In the genomic region with DNA sequence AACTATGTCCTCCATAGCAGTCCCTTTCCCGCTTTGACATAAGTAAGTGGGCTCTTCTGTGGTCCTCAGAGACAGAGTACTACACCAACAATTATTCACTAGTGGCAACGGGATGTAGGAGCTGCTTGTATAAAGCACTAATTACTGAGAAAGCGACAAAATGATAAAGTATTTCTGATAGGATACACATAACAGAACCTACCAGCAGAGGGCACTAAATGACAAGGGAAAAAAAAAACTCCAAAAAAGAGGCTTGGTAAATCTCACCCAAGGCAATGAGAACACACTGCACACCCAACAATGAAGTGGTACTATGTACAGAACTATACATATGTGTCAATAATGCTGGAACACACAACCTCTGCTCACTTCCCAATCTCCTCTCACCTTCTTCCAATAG, we compare ENCODE assay signal across 9 mouse cellular contexts. TPM values are rescaled to one million over a fixed set of nuclear protein-coding genes. Genes with fewer than 3 reads are reported as not detected.
A peak's percentile ranks its signal among the peaks of the same experiment; 100 is the strongest.
DNase-seq lines count a peak whose midpoint lies in the region; ATAC-seq and TF ChIP-seq lines count a peak whose summit lies in the region.
"Had no signal": no experiment of that assay in that cellular context is flagged by ENCODE, and none has a peak within 500 bp of the region (broad histone marks: within the 10 kb centered on the region; RNA-seq: fewer than 3 reads in every experiment).

No protein-coding gene starts in this region.

- H3K4me2 ChIP-seq in embryonic facial prominence, embryonic 11.5 days (ENCODE audit: low read depth, low read length): no peak overlapping the region

- H3K27me3 ChIP-seq in embryonic facial prominence, embryonic 11.5 days (ENCODE audit: control insufficient read depth, insufficient read depth, low read length): no peaks in the 10 kb centered on the region
- H3K27me3 ChIP-seq in embryonic facial prominence, embryonic 10.5 days (replicated peaks; ENCODE audit: low read depth, poor library complexity, severe bottlenecking): no peaks in the 10 kb centered on the region; the same call in 1 of the 2 replicates

- DNase-seq in embryonic facial prominence, embryonic 11.5 days (ENCODE audit: low spot score): peak; percentile 49
- no peak for DNase-seq in embryonic facial prominence, embryonic 10.5 days (ENCODE audit: low spot score)
- DNase-seq in left cerebral cortex, adult 2 months (ENCODE audit: extremely low spot score in 1 of 2, low spot score in 2 of 2): no peak
- no peak for DNase-seq in left cerebral cortex, adult 8-10 months (ENCODE audit: low spot score in 2 of 2)
- peak; percentile 8 to 19 for DNase-seq in B cell, adult 2 months
- DNase-seq in cerebellum, postnatal 14 days: peak; percentile 35 to 54
- DNase-seq in testis, postnatal 14 days (ENCODE audit: low spot score): no peak
- no peak for DNase-seq in left cerebral cortex, adult 9 months (ENCODE audit: low spot score in 2 of 2)

- H3K4me3 ChIP-seq in embryonic facial prominence, embryonic 11.5 days (ENCODE audit: low read depth, low read length): no peak overlapping the region
- no peak overlapping the region for H3K4me3 ChIP-seq in embryonic facial prominence, embryonic 10.5 days
- H3K4me3 ChIP-seq in left cerebral cortex, adult 2 months: no peak overlapping the region

- TF ChIP-seq CTCF in left cerebral cortex, adult 2 months (IDR thresholded peaks at IDR 0.05): peak; percentile 57

- H3K4me1 ChIP-seq in embryonic facial prominence, embryonic 11.5 days (ENCODE audit: control insufficient read depth, insufficient read depth, low read length): no peaks in the 10 kb centered on the region
- peaks cover 3% of the 10 kb centered on the region; the same call in 1 of the 2 replicates for H3K4me1 ChIP-seq in embryonic facial prominence, embryonic 10.5 days

- no peak overlapping the region for H3K9ac ChIP-seq in embryonic facial prominence, embryonic 11.5 days (replicated peaks; ENCODE audit: low read length)

- 73% methylated on average over 3 of the region's 3 CpGs for WGBS in embryonic facial prominence, embryonic 11.5 days
- 83% methylated on average over 3 of the region's 3 CpGs for WGBS in embryonic facial prominence, embryonic 10.5 days

- H3K27ac ChIP-seq in embryonic facial prominence, embryonic 11.5 days (replicated peaks; ENCODE audit: low read depth, low read length): no peak overlapping the region
- H3K27ac ChIP-seq in embryonic facial prominence, embryonic 10.5 days (replicated peaks): no peak overlapping the region
- no peak overlapping the region for H3K27ac ChIP-seq in left cerebral cortex, adult 2 months
- H3K27ac ChIP-seq: macrophage had no signal

- H3K9me3 ChIP-seq in embryonic facial prominence, embryonic 11.5 days (replicated peaks; ENCODE audit: control insufficient read depth, low read length): no peaks in the 10 kb centered on the region
- H3K9me3 ChIP-seq in embryonic facial prominence, embryonic 10.5 days: no peaks in the 10 kb centered on the region

- ATAC-seq in embryonic facial prominence, embryonic 11.5 days (replicated peaks; ENCODE audit: insufficient number of reproducible peaks, low FRiP score, low TSS enrichment, low read depth): no peak

- intact Hi-C loops in left cerebral cortex, adult 2 months (cut with DNase I): loop anchor here (10.0 kb wide), 1 partner anchor 182 kb away; no protein-coding TSS in a partner anchor

- no peaks in the 10 kb centered on the region for H3K36me3 ChIP-seq in embryonic facial prominence, embryonic 11.5 days (replicated peaks; ENCODE audit: control insufficient read depth, insufficient read depth, low read depth, low read length)
- peaks cover 46% of the 10 kb centered on the region for H3K36me3 ChIP-seq in embryonic facial prominence, embryonic 10.5 days (replicated peaks)

RNA-seq across cellular contexts. Expression of gene Sms, which starts 29.4 kb away (rescaled TPM):
- 108 and 121 TPM in 2 replicates for polyA plus RNA-seq in embryonic facial prominence, embryonic 11.5 days (2014; fragmentation: Nextera tagmentation; extraction: Ambion mirVana)
- 91.8 and 92.7 TPM in 2 replicates for polyA plus RNA-seq in embryonic facial prominence, embryonic 10.5 days (2016; fragmentation: Nextera tagmentation; extraction: Ambion mirVana)
- total RNA-seq in left cerebral cortex, adult 2 months (2021): 10 to 100 TPM; 68.3 to 81.5 TPM
- 10 to 100 TPM; 64.3 to 76.7 (median 73.3) TPM for total RNA-seq in left cerebral cortex, adult 8-10 months (2022)

RNA-seq across cellular contexts. Expression of gene Phex, which starts 47.6 kb away (rescaled TPM):
- 0.35 and 0.76 TPM in 2 replicates for polyA plus RNA-seq in embryonic facial prominence, embryonic 11.5 days (2014; fragmentation: Nextera tagmentation; extraction: Ambion mirVana)
- polyA plus RNA-seq in embryonic facial prominence, embryonic 10.5 days (2016; fragmentation: Nextera tagmentation; extraction: Ambion mirVana): 0.21 and 0.24 TPM in 2 replicates
- total RNA-seq in left cerebral cortex, adult 2 months (2021): under 1 TPM; 0.41 to 0.56 TPM
- under 1 TPM; 0.42 to 0.91 (median 0.64) TPM for total RNA-seq in left cerebral cortex, adult 8-10 months (2022)
- polyA plus RNA-seq: macrophage had no signal

Comparison
In these comparisons a context has a peak if more than half of its experiments do, and no peak if none do; other contexts are left out.
1. DNase-seq: peak in embryonic facial prominence, embryonic 11.5 days (single experiment), B cell, adult 2 months (2 of 2) and cerebellum, postnatal 14 days (2 of 2); none in embryonic facial prominence, embryonic 10.5 days (single experiment), left cerebral cortex, adult 2 months (0 of 2), left cerebral cortex, adult 8-10 months (0 of 2), testis, postnatal 14 days (single experiment) and left cerebral cortex, adult 9 months (0 of 2).